Mouse (Mus musculus): ENCODE data around the gene Mrps18a.

Gene Mrps18a

DNA sequence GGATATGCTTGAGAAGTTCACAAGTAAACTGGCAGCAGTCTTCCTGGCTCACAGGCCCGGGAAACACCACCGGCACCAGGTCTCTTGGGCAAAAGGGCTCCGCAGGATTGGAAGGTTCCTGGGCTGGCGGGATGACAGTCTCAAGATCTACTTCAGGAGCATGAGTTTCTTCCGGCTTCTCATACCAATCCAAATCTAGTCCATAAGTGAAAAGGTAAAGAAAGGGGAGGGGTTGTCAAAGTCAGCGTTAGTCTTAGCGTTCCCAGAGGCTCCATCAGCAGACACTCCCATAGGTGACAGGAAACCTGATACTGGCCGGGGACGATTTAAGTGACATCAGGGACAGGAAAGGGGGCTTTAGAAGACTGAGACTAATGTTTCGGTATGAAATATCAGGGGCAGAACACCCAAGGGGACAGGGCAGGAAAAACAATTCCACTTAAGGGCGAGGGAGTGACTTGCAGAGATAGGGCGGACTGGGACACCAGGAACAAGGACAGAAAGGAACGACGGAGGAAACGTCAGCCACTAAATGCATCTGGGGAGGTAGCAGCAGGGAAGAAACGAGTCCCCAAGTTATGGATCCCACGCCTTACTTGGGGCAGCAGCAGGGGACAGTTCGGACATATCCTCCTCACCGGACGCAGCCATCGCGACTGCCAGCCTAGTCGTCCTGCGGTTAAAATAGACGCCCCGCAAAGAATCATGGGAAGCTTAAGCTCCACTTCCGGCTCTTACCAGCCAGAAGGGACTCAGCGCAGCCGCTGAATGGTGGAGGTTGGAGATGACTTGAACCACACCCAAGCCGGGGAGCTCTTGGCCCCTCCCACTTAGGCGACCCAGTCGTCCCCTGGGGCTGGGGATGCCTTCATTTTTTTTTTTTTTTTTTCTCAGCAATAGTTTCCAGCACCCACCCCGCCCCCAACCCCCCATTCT, 42.3 kb downstream of the Mrps18a start, which contains the start of gene Mad2l1bp:
Gene Mad2l1bp, minus strand, starts transcription at position 707 of the 936 bp plus-strand sequence.
- peak; percentile 76 for DNase-seq

DNA sequence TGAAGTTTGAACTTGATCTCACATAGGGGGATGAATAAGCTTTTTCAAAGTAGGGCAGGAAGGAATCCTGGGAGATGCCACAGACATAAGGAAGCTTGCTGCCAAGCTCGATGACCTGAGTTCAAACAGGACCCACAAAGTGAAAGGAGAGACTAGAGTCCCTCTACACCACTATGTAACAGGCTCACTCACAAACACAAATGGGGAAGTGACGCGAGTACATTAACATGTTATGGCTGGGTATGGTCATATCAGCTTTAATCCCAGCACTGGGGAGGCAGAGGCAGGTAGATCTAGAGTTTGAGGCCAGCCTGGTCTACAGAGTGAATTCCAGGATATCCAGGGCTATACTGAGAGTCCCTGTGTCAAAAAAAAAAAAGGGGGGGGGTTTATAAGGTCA, 43.5 kb downstream of the Mrps18a start:
- DNase-seq: no peak

- no peak for DNase-seq
Measured at GRCm38 (mm10) chr17:46156680-46157079, 45.9 kb downstream of the Mrps18a start.

- no peak for DNase-seq
Measured at GRCm38 (mm10) chr17:46157131-46157530, 46.3 kb downstream of the Mrps18a start.

GRCm38 (mm10) chr17:46159236-46159635, 48.5 kb downstream of the Mrps18a start:
- DNase-seq: no peak

GRCm38 (mm10) chr17:46160090-46160662, 49.4 kb downstream of the Mrps18a start:
- DNase-seq: peak; percentile 78

DNA sequence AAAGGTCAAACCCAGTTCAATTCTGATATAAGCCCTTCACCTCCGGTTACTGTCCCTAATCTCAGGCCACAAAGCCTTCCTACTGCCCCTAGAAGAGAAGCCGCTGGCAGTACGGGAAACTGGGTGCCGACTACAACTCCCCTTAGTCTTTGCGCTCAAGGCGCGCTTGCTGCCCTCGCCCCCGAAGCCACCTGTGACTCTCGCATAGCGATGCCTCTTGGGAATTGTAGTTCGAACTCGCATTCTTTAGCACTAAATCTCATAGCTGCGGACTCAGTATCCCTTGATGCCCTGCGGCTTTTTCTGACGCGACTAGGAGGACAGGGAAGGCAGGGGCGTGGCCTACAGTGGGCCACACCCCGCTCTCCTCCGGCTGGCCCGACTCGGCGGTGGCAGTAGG, 49.9 kb downstream of the Mrps18a start, which contains the start of gene Gtpbp2:
Gene Gtpbp2, plus strand, starts transcription at position 347 of the 400 bp plus-strand sequence.
- DNase-seq: peak; percentile 96

DNA sequence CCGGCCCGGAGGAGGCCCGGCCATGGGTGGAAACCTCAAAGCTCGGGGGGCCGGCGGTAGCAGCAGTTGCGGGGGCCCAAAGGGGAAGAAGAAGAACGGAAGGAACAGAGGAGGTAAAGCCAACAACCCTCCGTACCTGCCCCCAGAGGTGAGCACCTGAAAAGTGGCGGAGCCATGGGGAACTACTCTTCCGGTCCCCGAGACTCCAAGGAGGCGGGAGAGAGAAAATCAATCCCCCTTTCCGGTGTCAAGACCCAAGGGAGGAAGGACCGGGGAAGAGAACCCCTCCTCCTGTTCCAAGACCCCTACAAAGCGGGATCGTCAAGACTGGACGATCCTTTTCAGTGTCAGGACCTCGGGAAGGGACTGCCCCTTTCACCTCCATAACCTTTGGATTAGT, 50.4 kb downstream of the Mrps18a start:
- DNase-seq: no peak

- DNase-seq: no peak
Measured at GRCm38 (mm10) chr17:46161710-46162109, 50.9 kb downstream of the Mrps18a start.

- no peak for DNase-seq
Measured at GRCm38 (mm10) chr17:46162551-46162950, 51.8 kb downstream of the Mrps18a start.

DNA sequence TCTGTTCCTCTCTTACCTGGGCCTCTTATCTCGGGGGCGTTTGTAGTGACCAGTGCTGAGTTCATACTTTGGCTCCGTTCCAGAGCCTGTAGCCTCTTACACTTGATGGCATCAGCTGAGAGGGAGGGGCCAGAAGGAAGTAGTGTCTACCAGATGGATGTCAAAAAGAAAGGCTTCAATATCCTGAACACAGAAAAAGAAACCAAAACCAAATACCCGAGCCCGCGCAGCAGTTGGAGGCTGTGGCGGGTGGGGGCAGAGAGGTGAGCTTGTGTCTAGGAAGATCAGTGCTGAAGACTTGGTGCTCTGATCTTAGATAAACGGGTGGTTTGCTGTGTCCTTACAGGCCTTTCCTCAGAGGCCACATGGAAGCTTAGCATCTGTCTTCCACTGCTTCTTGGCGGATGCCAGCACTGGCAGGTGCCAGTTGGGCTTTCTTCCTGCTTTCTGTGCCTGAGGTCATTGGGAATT, 52.2 kb downstream of the Mrps18a start:
- no peak for DNase-seq

DNA sequence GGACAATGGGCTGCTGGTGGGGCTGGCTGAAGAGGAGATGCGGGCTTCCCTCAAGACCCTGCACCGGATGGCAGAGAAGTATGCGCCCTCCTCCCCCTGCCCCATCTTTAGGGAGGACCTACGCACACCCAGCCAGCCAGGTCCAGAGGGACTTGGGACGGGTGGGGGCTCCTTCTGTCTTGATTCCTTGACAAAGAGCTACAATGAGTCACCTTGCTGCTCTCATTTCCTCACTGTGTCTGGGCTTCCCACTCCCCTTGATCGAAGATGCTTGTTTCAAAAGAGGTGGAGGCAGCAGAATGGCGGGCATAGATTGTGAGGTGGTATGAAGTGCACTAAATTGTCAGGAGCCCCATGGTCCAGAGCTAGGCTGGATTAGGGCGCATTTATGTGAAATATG, 53.5 kb downstream of the Mrps18a start:
- DNase-seq: no peak

DNA sequence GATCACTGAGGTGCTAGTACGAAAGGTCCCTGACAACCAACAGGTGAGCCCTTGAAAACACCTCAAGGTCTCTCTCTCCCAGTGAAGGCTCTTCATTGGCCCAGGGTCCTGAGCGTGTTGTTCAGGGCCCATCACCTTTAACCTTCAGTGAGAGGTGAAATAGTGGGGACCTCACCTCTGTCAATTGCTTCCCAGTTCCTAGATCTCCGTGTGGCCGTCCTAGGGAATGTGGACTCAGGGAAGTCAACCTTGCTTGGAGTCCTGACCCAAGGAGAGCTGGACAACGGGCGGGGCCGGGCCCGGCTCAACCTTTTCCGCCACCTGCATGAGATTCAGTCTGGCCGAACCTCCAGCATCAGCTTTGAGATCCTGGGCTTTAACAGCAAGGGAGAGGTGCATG, 54.0 kb downstream of the Mrps18a start:
- no peak for DNase-seq

- no peak for DNase-seq
Measured at GRCm38 (mm10) chr17:46165460-46165859, 54.7 kb downstream of the Mrps18a start.

DNA sequence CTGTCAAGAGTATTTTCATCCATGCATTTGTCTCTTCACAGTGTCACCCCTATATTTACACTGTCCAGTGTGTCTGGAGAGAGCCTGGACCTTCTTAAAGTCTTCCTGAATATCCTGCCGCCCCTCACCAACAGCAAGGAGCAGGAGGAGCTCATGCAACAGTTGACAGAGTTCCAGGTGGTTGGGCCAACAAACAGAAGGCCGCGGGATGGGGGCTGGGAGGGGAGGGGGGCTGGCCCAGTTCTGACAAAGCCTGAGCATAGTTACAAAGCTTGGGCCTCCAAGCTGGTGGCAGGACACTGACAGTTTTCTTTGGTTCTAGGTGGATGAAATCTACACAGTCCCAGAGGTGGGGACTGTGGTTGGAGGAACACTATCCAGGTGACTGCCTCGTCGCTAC, 55.5 kb downstream of the Mrps18a start:
- no peak for DNase-seq

GRCm38 (mm10) chr17:46167014-46167413, 56.2 kb downstream of the Mrps18a start:
- DNase-seq: no peak

GRCm38 (mm10) chr17:46168318-46168717, 57.5 kb downstream of the Mrps18a start:
- no peak for DNase-seq

- DNase-seq: no peak
Measured at GRCm38 (mm10) chr17:46168768-46169167, 58.0 kb downstream of the Mrps18a start.

DNA sequence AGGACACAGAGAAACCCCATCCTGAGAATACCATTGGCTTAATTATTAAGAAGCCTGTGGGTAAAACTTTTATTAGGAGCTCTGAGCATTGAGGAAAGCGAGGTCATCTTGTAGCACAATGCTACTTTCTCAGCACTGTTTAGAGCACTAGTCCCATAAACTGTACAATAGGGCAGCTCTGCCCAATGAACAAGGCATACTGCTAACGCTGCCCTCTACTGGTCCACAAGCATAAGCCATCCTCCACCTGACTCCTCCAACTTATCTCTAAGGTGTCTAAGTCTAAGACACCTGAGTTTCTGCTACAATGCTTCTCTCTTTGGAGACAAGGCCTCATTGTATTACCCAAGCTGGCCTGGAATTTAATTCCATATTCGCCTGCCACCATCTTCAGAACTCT, 59.8 kb downstream of the Mrps18a start:
- no peak for DNase-seq

Measured in cerebellum, adult 11 months (tissue).